Mouse (Mus musculus): ENCODE measurements at regions not wholly inside any gene's neighbourhood (a gene's known extent, or its start where the extent isn't known, plus 50 kb on each side); places are given as distances from the start of the nearest gene placed in this dataset.

DNA sequence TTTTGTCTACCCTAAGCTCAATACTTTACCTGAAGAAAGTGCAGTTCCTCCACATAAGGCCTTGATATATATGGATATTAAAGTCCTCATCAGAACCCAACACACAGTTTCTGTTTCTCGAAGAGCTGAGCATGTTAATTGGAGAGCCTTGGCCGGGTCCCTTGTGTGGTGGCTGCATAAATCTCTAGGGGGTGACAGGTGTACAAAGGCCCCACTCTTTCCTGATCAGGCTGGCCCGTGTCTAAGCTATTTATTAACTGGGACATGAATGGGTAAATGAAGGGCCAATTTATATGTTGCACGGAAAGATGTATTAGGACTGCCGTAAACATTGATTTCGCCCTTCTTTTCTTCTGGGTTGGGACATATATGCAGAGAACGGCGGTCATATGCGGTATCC lies 136.8 kb downstream of the Tex29 start:
- DNase-seq (ENCODE audit: extremely low read depth, insufficient read length, low spot score) = no peak

DNA sequence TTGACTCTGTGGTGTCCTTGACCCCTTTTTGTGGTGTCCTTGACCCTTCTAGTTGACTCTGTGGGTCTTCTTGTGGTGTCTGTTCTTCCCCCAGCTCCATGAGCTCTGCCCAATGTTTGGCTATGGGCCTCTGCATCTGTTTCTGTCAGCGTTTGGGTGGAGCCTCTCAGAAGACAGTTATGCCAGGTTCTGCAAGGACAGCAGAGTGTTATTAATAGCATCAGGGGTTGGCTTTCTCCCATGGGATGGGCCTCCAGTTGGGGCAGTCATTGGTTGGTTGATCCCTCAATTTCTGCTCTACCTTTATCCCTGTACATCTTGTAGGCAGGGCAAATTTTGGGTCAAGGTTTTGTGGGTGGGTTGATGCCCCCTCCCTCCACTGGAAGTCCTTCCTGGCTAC lies 138.8 kb downstream of the Tex29 start:
- no peak for DNase-seq (ENCODE audit: extremely low read depth, insufficient read length, low spot score)

DNA sequence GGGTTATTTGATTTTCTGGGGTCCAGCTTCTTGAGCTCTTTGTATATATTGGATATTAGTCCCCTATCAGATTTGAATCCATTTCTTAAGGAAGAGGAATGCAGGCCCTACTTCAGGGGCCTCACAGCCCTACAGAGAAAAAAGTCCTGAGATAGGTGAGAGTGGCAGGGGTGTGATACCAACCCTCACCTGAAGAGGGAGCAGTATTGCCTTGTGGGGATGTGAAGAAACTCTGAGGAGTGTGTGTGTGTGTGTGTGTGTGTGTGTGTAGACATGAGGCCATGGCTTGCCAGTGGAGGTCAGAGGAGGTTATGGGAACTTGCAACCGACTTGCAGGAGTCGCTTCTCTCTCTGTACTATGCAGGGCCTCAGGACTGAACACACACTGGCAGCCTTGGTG lies 141.2 kb downstream of the Tex29 start:
- DNase-seq (ENCODE audit: extremely low read depth, insufficient read length, low spot score) = no peak

DNA sequence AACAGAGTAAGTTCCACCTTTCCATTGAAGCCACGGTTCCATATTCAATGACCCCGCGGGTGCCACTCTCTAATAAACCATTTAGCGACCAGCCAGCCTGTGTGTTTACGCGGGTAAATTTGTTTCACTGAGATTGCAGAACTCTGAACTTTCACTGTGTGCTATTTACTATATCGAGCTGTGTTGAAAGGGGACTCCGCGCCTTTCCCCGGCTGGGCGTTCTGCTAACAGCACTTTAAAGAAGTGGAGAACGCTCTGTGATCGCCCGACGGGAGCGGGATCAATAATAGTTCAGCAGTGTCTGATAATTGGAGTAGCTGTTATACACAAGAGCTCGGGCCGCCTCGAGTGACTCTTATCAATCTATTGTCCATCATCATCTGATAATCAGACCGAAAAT lies 149.8 kb downstream of the Tex29 start:
- no peak for DNase-seq (ENCODE audit: extremely low read depth, insufficient read length, low spot score)

DNA sequence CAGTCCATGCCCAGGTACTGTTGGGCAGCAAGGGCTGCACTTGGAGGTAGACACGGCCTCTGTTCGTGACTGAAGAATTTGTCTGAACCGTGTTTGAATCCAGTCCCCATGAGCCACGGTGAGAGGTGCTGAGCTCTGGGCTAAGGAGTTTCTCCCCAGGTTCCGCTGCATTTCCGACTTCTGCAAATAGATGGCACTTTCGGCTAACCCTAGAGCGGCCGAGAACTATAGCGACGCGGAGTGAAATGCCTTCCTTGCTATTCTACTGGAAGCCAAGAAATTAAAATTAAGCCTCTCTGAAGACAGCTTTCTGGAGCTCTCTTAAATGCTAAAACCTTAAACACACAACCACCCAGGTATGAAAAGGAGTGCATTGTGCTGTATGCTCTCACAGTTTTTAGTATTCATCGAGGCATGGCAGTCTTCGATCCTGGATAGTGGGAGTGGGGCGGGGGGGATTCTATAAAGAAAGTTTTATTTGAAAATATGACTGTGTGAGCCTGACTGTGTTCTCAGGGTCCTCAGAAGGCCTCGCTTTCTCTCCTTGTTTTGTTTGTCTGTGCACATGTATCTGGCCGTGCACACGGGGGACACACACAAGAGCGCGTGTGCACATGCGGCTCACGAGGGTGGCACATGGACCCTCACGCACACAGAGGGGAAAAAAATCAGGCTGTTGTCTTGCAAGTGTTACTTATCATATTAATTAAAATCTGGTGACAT lies 159.6 kb downstream of the Tex29 start:
- DNase-seq (ENCODE audit: extremely low read depth, insufficient read length, low spot score) = no peak

DNA sequence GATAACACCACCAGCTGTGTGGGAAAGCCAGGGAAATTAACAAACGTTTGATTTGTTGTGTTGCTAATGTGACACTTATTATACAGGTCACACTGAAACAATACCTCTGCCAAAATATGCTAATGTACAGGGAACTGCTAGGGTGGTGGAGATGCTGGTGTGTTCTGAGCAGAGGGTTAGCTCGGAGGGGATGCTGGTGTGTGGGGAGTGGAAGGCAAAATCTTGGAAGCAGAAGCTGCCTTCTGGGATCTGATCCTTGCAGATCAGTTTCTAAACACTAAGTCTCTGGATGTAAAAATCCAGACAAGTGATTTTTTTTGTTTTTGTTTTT lies 160.2 kb downstream of the Tex29 start:
- no peak for DNase-seq (ENCODE audit: extremely low read depth, insufficient read length, low spot score)

DNA sequence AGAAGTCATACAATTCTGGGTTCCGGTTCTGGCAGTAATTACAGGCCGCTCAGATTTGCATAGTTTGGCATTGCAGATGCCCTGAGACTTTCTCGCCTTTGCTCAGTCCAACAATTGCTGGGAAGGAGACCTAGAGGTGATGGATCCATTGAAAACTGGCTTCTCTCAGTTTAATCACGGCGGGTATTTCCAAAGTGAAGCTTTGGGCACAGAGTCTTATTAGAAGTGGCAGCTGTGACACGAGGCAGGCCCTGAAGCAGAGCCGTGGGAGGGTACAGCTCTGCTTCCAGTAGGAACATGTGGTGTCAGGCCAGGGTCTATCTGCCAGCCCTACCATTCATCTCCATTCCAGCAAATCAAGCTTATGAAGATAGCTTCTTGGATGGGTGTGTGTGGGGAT lies 164.0 kb downstream of the Tex29 start:
- DNase-seq (ENCODE audit: extremely low read depth, insufficient read length, low spot score) = no peak

DNA sequence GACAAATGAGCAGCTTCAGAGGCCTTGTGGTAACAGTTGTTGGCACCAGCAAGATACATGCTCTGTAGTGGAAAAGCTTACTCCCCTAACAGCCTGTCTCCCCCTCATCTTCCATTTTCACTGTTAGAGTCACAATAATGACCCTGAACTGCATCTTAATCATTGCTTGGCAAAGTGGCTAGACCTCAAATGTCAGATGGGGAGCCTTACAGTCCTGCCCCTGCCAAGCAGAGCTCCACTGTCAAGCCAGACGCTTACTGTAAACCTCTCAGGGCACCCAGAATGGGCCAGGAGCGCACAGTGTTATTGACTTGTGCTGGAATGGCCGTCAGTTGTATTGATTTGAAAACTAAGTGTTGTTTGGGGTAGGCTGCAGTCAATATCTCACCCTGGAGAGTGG lies 172.5 kb downstream of the Tex29 start:
- no peak for DNase-seq (ENCODE audit: extremely low read depth, insufficient read length, low spot score)

DNA sequence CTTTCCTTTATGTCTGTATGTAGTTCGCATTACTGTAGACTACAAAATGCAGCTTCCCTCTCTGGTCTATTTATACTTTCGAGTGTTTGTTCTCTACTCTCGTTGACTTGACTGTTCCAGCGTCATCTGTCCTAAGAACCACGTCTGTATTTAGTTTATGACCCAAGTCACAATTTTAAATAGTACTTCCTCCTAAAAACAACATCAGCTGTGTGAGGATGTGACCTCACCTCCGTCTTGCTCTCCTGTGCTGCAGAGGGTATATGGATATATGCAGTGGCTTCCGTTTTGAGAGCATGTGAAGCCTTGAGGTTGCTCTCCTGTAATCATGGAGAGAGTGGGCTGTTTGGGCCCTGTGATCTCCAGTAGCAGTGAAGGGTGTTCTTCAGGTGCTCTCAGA lies 177.5 kb downstream of the Tex29 start:
- no peak for DNase-seq (ENCODE audit: extremely low read depth, insufficient read length, low spot score)

DNA sequence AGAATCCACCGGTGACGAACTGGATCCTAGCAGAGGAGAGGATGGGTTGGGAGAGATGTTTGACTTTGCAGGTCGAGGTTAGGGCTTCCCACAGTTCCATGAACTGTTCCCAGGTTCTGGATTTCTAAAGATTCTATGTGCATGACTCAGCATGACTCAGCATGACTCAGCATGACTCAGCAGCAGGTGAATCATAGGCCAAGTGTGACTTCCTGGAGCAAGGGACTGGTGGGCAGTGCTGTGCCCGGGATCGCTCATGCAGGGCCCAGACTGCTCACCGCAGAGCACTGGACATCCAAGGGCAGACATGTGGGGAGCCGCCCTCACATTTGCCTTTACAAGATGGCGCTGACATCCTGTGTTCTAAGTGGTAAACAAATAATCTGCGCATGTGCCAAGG lies 179.0 kb downstream of the Tex29 start:
- peak; percentile 21 for DNase-seq (ENCODE audit: extremely low read depth, insufficient read length, low spot score)

DNA sequence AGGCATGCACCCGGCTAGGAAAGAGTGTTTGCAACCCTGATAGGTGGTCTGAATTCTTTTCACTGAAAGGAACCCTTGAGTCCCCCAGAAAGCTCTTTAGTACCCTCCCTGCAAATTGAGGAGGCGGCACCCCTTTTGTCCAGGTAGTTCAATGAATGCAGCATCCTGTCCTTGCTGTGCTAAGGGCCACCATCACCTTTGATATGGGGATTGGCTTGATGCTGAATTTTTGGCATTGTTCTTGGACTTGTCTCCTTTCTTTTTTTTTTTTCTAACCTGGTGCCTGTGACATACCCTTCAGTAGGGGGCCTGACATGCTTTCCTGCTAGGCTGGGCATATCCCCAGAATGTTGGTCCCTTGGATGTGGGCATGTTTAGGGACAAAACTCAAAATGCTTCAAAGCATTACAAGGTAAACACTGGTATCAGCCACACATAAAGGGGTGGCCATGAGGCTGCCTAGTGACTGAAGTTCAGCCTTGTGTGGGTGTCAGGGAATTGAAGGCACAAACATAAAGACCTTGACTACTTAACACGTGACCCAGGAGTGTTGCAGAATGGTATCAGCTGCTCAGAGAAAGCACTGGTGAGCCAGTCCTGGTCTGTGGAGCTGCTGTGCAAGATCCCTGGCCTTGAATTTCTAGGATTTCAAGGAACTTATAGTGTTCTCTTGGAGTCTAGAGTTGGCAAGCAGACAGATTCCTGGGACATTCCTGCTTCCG lies 183.6 kb downstream of the Tex29 start:
- DNase-seq (ENCODE audit: extremely low read depth, insufficient read length, low spot score) = no peak

DNA sequence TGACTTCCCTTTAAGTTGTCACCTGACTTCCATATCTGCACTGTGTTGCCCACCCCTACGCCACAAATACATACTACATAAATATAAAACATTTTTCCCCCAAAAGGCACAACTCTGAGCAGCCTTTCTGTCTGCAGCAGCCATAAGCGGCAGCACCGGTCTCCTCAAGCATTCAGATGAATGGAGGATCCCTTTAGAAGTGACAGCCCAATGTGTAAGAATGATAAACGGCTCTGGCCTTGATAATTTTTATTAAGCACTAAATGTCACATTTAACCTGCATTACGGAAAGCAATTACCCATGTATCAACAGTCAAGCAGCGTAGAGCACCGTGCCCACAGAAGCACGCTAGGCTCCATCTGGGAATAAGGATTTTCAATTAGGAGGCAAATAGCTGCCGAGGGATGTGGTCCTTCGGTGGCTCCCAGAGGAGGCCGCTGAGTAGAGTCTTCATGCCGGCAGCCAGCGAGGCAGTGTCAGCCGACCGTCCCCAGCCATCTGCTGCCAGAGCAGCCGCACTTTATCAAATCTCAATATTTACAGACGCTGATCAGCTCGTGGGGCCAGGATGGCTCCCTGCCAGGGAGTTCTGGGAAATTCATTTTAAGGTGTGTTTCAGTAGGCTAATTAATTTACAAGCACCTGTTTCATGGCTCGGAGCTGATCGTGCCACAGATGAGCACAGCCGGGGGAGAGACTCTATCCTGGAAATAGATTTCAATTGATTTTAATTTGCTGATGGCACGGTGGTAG lies 190.3 kb downstream of the Tex29 start:
- no peak for DNase-seq (ENCODE audit: extremely low read depth, insufficient read length, low spot score)

DNA sequence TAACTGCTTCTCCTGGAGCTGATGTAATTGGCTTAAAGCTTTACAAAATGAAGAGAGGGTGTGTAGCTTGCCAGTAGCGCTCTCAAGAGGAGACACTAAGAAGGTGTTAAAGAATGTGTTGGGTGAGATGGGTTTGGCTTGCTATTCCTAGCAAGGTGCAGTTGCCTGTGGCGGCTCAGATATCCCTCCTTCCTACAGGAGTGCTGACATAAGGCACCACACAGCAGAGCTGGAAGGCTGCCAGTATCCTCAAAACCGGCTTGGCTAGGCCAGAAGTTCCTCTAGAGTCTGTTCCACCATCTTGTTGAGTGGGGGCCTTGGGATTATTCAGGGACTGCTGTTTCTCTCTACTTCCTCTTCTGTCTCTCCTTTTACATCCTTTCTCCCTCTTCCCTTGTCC lies 191.5 kb downstream of the Tex29 start:
- DNase-seq (ENCODE audit: extremely low read depth, insufficient read length, low spot score) = no peak

DNA sequence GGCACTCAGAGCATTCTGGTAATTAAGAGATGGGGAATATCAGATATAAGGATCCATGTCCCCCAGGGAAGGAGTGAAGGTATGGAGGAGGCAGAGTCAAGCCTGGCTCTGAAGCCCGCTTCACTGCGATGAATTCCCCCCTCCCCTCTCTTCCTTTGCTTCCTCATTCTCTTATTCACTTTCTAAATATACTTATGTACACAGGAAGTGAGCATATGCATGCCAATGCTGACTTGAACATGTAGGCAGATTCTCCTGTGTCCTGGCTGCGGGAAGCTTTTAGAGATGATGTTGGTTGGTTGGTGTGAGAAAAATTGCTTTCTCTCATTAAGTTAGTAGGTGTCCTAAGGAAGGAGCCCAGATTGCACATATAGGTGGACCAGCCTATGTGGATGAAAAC lies 192.1 kb downstream of the Tex29 start:
- DNase-seq (ENCODE audit: extremely low read depth, insufficient read length, low spot score) = no peak

DNA sequence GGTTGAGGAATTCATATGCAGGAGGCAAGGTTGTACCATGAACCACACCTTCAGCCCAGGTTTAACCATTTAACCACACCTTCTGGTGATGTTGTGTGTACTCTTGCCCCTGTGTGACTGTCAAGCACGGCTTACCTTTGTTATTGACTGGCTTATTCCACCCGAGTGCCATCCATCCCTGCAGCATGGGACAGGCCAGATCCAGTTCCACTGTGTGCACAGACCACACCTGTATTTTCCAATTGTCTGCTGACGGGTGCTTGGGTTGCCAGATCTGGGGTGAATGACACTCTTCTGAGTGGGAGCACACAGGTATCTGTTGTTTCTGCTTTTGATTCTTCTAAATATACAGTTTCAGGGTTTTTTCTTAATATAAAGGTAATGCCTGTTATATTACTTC lies 196.1 kb downstream of the Tex29 start:
- DNase-seq (ENCODE audit: extremely low read depth, insufficient read length, low spot score) = no peak

DNA sequence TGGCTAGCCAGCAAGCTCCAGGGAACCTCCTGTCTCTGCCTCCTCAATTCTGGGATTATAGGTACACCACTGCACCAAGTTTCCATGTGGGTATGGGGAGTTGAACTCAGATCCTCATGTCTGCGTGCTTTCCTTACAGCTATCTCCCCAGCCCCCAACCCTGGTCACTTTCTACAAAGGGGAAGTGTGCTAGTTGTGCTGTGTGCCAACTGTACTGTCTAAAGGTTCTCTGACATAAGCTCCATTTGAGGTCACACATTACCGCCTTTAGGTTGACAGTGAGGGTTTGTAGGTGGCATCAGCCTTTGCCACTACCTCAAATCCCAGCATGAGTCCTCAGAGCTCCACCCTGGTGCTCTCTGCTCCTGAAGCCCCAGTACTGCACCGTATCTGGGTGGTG lies 200.7 kb downstream of the Tex29 start:
- no peak for DNase-seq (ENCODE audit: extremely low read depth, insufficient read length, low spot score)

DNA sequence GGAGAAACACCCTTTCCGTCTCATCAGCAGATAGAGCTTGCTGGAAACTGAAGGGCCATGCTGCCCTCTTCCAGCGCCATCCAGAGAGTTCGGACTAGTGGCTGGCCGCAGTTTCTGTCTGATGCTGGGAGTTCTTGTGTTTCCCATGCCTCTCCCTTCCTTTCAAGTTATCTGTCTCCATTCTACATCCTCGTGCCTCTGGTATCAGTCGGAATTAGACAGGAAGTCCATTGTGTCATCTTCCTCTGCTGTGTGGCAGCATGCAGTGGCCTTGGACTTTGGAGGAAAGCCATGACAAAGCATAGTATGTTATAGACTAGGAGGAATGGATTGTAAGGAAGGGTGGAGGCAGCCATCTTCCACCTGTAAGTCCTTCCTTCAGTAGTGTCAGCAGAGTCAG lies 201.4 kb downstream of the Tex29 start:
- no peak for DNase-seq (ENCODE audit: extremely low read depth, insufficient read length, low spot score)

DNA sequence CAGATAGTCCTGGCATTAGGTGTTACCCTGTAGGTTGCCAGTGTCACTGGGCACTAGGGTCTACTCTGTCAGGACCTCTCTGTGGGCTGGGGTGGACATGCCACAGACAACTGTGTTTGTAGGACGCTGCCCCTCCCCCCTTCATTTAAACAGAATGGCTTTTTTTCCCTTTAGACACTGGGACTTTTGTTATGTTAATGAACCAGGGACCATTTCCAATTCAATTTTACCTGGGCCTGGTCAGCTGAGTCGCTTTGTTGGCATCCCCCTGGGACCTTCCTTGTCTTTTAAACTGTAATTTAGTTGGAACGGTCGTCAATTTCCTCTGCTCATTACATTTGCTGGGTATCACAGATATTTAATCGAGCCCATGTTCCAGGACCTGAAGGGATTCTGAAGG lies 210.6 kb downstream of the Tex29 start:
- no peak for DNase-seq (ENCODE audit: extremely low read depth, insufficient read length, low spot score)

DNA sequence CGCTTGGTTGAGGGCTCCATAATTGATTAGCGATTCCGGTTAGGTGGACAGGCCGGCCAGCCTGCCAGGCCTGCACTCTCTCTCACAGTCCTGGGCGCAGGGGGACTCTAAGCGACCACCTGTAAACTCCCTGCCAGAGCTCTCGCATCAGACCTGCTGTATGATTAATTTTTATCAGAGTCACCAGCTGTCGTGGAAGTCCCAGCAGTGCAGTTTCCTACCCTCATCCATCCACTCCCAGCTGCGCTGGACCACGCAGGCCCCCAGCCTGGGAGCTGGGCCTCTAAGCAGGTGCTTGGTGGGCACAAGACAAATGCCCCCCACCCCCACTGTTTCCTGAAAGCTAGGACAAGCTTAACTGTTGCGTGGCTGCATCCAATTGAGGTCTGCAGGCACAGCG lies 211.1 kb downstream of the Tex29 start:
- DNase-seq (ENCODE audit: extremely low read depth, insufficient read length, low spot score) = no peak

DNA sequence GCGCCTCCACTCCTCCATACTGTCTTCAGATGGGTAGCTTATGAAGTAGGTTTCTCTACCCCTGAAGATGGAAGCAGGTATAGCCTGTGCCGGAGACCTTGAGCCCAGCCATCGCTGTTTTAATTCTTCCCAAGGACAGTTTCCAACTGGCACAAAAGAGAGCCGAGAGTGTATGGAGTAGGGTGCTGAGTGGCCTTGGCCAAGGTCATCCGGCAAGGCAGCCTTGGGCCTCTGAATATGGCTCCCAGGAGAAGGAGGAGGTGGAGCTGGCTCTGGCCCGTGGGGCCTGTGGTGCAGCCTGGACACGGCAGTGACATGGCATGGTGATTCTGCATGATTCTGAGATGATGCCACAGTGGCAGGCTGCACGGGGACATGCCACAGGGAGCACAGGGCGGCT lies 215.7 kb downstream of the Tex29 start:
- DNase-seq (ENCODE audit: extremely low read depth, insufficient read length, low spot score) = peak; percentile 13

DNA sequence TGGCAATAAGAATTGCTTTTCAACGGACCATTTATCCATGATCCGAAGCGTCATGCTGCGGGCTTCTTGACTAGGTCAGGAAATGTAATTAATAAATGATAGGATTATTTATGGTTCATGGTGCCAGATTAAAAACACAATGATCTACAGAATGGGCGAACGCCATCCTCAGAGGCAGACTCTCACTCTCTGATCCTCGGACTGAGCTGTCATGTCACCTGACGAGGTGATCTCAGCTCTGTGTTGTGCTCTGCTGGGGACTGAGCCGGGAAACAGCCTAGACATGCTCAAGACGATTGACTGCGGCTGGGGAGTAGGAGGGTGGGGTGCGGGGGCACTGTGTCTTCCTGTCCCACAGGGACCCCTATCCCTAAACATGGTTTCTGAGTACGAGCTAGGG lies 217.4 kb upstream of the A230072I06Rik start:
- no peak for DNase-seq (ENCODE audit: extremely low read depth, insufficient read length, low spot score)

DNA sequence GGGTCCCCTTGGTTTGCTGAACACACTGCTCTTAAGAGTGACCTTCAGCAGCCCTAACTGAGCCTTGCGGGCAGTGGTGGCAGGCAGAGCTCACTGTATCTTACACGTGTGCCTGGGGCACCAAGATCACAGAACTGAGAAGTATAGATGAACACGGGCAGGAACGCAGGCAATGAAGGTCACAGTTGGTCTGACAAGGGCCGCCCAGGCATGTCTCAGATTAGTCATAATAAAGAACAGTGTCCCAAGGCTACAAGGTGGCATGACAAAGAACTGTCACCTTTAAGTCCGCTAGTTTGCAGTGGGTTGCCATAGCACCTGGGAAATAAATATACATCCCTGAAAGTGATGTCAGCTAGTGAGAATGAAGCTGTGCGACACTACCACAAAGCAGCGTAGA lies 215.9 kb upstream of the A230072I06Rik start:
- DNase-seq (ENCODE audit: extremely low read depth, insufficient read length, low spot score) = no peak

All from 3134 (cell line).